Mouse (Mus musculus): Measurements from ENCODE around the gene Lipc.

GRCm38 (mm10) chr9:70875059-70875458, 77.0 kb downstream of the Lipc start:
- TF ChIP-seq CTCF (IDR thresholded peaks at IDR 0.05; ENCODE audit: low read depth, low read length) (no peak), GATA2 (IDR thresholded peaks at IDR 0.05; ENCODE audit: borderline replicate concordance, low read depth, low read length) (no peak), POLR2AphosphoS5 (IDR thresholded peaks at IDR 0.05; ENCODE audit: insufficient replicate concordance, low read depth, low read length) (no peak), TAL1 (conservative IDR thresholded peaks at IDR 0.05; ENCODE audit: low read depth, low read length) (no peak), GATA1 (IDR thresholded peaks at IDR 0.05; ENCODE audit: borderline replicate concordance, low read length) (no peak)
